26 mouse cellular contexts compared by ENCODE assay signal in the genomic region with DNA sequence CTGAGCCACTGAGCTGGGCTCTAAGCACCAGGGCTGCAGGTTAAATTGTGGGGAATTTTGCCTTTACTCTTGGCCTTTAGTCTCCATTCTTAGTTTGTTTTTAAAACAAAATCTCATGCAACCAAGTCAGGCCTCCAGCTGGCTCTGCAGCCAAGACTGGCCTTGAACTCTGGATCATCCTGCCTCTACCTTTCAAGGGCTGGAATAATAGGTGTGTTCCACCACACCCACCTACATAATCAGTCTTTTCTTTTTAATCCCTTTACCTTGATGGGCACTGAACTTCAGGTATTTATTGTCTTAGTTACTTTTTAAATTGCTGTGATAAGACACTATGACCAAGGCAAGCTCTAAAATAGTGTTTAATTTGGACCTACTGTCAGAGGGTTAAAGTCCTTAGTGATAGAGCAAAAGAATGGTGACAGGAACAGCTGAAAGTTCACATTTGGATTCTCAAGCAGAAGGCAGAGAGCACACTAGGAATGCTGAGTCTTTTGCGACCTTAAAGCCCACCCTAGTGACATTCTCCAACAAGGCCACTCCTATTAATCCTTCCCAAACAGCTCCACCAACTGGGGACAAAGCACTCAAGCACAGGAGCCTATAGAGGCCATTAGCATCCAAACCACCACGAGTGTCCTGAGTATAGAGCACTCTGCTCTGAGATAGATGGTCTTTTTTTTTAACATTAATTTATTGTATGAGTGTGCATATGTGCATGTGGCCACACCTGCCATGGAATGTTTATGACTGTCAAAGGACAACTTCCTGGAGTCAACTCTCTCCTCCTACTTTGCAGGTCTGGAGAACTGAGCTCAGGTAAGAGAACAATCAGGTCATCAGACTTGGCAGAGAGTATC. TPM values are rescaled to one million over a fixed set of nuclear protein-coding genes. Genes with fewer than 3 reads are reported as not detected.
"Had no signal": no experiment of that assay in that cellular context is flagged by ENCODE, and none has a peak within 500 bp of the region (broad histone marks: within the 10 kb centered on the region; RNA-seq: fewer than 3 reads in every experiment).

No protein-coding gene starts in this region.

- H3K27me3 ChIP-seq: limb, embryonic 13.5 days; liver, embryonic 13.5 days; midbrain, embryonic 12.5 days; midbrain, embryonic 15.5 days; neural tube, embryonic 12.5 days; neural tube, embryonic 15.5 days had no signal

- H3K9ac ChIP-seq: limb, embryonic 13.5 days; liver, embryonic 13.5 days; lung, embryonic 14.5 days; midbrain, embryonic 12.5 days; midbrain, embryonic 15.5 days; neural tube, embryonic 12.5 days; neural tube, embryonic 15.5 days had no signal

- ATAC-seq: inflammation-experienced regulatory T-cells, adult 6 months; midbrain, embryonic 15.5 days had no signal

- H3K27ac ChIP-seq: kidney, postnatal 0 days; limb, embryonic 10.5 days; limb, embryonic 13.5 days; liver, embryonic 13.5 days; midbrain, embryonic 12.5 days; midbrain, embryonic 15.5 days; neural tube, embryonic 12.5 days; neural tube, embryonic 15.5 days; stomach, postnatal 0 days had no signal

- H3K36me3 ChIP-seq: limb, embryonic 10.5 days; limb, embryonic 13.5 days; liver, embryonic 13.5 days; midbrain, embryonic 12.5 days; midbrain, embryonic 15.5 days; neural tube, embryonic 12.5 days; neural tube, embryonic 15.5 days had no signal

- H3K4me3 ChIP-seq: limb, embryonic 10.5 days; limb, embryonic 13.5 days; liver, embryonic 13.5 days; midbrain, embryonic 12.5 days; midbrain, embryonic 15.5 days; neural tube, embryonic 12.5 days; neural tube, embryonic 15.5 days had no signal

- H3K4me1 ChIP-seq: limb, embryonic 10.5 days; limb, embryonic 13.5 days; liver, embryonic 13.5 days; midbrain, embryonic 12.5 days; midbrain, embryonic 15.5 days; neural tube, embryonic 12.5 days; neural tube, embryonic 15.5 days had no signal

- H3K4me2 ChIP-seq: limb, embryonic 13.5 days; liver, embryonic 13.5 days; lung, embryonic 14.5 days; midbrain, embryonic 12.5 days; midbrain, embryonic 15.5 days; neural tube, embryonic 12.5 days; neural tube, embryonic 15.5 days had no signal

- H3K9me3 ChIP-seq: limb, embryonic 10.5 days; liver, embryonic 13.5 days; midbrain, embryonic 15.5 days; neural tube, embryonic 12.5 days; neural tube, embryonic 15.5 days had no signal

- DNase-seq: kidney, adult 2 months; kidney, postnatal 36 days; layer of hippocampus, adult 9-11 months; liver; liver, embryonic 13.5 days; lung, embryonic 14.5 days; lung, postnatal 10 days; lung, postnatal 4 days; right cerebral cortex, postnatal 25 days; thymus, adult 2 months; thymus, postnatal 14 days; thymus, postnatal 4 days had no signal

RNA-seq across cellular contexts. Expression of gene Rpl39l, which starts 40.7 kb away (rescaled TPM):
- total RNA-seq: layer of hippocampus, adult 18-20 months; layer of hippocampus, postnatal 25 days; left cerebral cortex, adult 18-20 months; left cerebral cortex, postnatal 25 days had no signal
- polyA plus RNA-seq: inflammation-experienced regulatory T-cells, adult 6 months; kidney, adult 2 months; kidney, embryonic 14.5 days; kidney, postnatal 0 days; lung, embryonic 14.5 days; neural tube, embryonic 12.5 days; stomach, postnatal 0 days had no signal
